Mouse (Mus musculus) kidney, postnatal 36 days (tissue): ENCODE results near the gene Gm973.

Experiments
- DNase-seq, 2 experiments: peaks; one replicate each; pipeline ENCODE4 v3.0.0; 2021 to 2022; ENCODE audit warnings: mixed read lengths in 2 of 2

The Gm973 gene

GRCm38 (mm10) chr1:59516026-59516917 lies at the start of gene Gm973:
Gm973 (plus strand) TSS chr1:59516264.
- DNase-seq, result peak; percentile 7 to 15

GRCm38 (mm10) chr1:59469170-59469569 lies 46.9 kb upstream of the Gm973 start:
- no peak for DNase-seq

- no peak for DNase-seq
Measured at GRCm38 (mm10) chr1:59470766-59471165, 45.3 kb upstream of the Gm973 start.

- DNase-seq, result no peak
Measured at GRCm38 (mm10) chr1:59472368-59473180, 43.5 kb upstream of the Gm973 start.

- DNase-seq, result no peak
Measured at GRCm38 (mm10) chr1:59473181-59473555, 42.9 kb upstream of the Gm973 start.

GRCm38 (mm10) chr1:59475618-59476017 lies 40.4 kb upstream of the Gm973 start:
- no peak for DNase-seq

- DNase-seq, result no peak
Measured at GRCm38 (mm10) chr1:59478911-59479310, 37.2 kb upstream of the Gm973 start.

- peak in 1 of 2 experiments; percentile 52 for DNase-seq
Measured at GRCm38 (mm10) chr1:59480821-59481455, 35.1 kb upstream of the Gm973 start.

- DNase-seq, result peak; percentile 96 to 98
Measured at GRCm38 (mm10) chr1:59481456-59482291, 34.4 kb upstream of the Gm973 start.

GRCm38 (mm10) chr1:59482331-59482695 lies 33.8 kb upstream of the Gm973 start, which contains the start of gene Fzd7:
Fzd7 (plus strand) TSS chr1:59482424.
- DNase-seq, result peak in 1 of 2 experiments; percentile 70

- DNase-seq, result peak; percentile 32 to 64
Measured at GRCm38 (mm10) chr1:59482696-59483520, 33.2 kb upstream of the Gm973 start.

- DNase-seq, result peak; percentile 72 to 85
Measured at GRCm38 (mm10) chr1:59483521-59484245, 32.4 kb upstream of the Gm973 start.

GRCm38 (mm10) chr1:59484314-59484713 lies 31.8 kb upstream of the Gm973 start:
- DNase-seq, result no peak

GRCm38 (mm10) chr1:59484791-59485785 lies 31.0 kb upstream of the Gm973 start:
- peak in 1 of 2 experiments; percentile 15 for DNase-seq

- no peak for DNase-seq
Measured at GRCm38 (mm10) chr1:59485803-59486202, 30.3 kb upstream of the Gm973 start.

- peak; percentile 61 to 69 for DNase-seq
Measured at GRCm38 (mm10) chr1:59487651-59488051, 28.4 kb upstream of the Gm973 start.

- no peak for DNase-seq
Measured at GRCm38 (mm10) chr1:59488481-59488880, 27.6 kb upstream of the Gm973 start.

GRCm38 (mm10) chr1:59488991-59489390 lies 27.1 kb upstream of the Gm973 start:
- DNase-seq, result no peak

GRCm38 (mm10) chr1:59491517-59491916 lies 24.5 kb upstream of the Gm973 start:
- no peak for DNase-seq
